Mouse (Mus musculus): ENCODE data around the gene Osbpl9.

Gene Osbpl9

DNA sequence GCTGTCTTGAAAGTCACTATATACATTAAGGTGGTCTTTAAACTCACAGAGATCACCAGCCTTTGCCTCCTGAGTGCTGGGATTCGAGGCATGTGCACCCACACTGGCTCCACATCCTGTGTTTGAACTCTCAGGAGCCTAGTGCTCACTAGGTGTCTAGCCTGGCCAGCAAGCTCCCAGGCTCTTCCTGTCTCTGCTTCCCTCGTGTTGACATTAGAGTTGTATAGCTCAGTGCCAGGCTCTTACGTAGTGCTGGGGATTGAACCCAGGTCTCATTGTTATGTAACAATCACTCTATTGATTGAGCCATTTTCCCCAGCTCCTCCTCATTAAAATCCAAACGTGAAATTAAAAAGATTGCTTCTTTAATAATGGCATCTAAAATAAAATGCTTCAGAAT, 182.8 kb downstream of the Osbpl9 start:
- no peak for TF ChIP-seq GATA4 (IDR thresholded peaks at IDR 0.05; ENCODE audit: insufficient replicate concordance, low read length)

DNA sequence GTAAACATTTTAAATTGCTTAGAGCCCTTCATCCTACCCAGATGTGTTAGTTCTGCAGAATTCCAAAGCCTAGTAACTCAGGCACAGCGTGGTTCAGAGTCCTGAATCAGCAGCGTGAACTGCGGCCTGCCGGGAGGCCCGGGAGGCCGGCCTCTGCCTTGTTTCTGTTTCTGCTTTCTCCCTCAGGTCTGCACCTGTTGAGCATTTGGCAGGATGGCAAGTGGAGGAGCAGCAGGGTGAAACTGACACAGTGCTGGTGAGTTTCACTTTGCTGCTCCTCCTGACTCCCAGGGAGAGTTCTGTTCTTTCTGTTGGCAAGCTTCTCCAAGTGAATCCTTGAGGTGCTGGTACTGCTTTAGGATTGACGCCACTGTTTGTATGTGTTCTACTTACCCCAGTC, 184.6 kb downstream of the Osbpl9 start:
- TF ChIP-seq GATA4 (IDR thresholded peaks at IDR 0.05; ENCODE audit: insufficient replicate concordance, low read length): no peak

DNA sequence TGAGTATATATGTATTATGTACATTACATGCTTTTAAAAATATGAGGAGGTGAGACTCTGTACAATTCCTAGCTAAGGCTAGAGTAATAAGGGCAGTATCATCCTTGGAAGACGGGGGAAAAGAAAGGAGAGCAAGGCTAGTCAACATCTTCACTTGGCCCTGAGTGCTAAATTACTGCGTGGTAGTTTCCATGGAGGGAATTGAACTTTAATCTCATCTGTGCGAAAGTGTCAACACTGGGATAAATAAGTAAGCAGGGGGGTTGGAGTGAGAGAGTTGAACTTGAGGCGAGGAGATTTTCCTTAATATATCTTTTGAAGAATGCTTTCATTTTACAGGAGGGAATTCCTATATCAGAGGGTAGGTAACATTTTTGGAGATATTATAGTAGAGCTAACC, 188.0 kb downstream of the Osbpl9 start:
- no peak for TF ChIP-seq GATA4 (IDR thresholded peaks at IDR 0.05; ENCODE audit: insufficient replicate concordance, low read length)

All from liver, adult (tissue).